In genomic region chr1:11401159-11401558, GRCm38 (mm10) we compare ENCODE assay signal across 24 mouse cellular contexts. TPM values are rescaled to one million over a fixed set of nuclear protein-coding genes. Genes with fewer than 3 reads are reported as not detected.
DNase-seq lines count a peak whose midpoint lies in the region; ATAC-seq and TF ChIP-seq lines count a peak whose summit lies in the region.
"Had no signal": no experiment of that assay in that cellular context is flagged by ENCODE, and none has a peak within 500 bp of the region (broad histone marks: within the 10 kb centered on the region; RNA-seq: fewer than 3 reads in every experiment).

No protein-coding gene starts in this region.

- no peak overlapping the region for H3K4me2 ChIP-seq in kidney, embryonic 15.5 days
- 0 out of 2 replicates have a peak overlapping the region, but pooled peaks have one; percentile 10 for H3K4me2 ChIP-seq in intestine, postnatal 0 days (replicated peaks; ENCODE audit: low read depth)
- H3K4me2 ChIP-seq: embryonic facial prominence, embryonic 12.5 days; forebrain, embryonic 12.5 days; heart, embryonic 12.5 days; hindbrain, embryonic 12.5 days had no signal

- H3K36me3 ChIP-seq in kidney, adult 2 months (ENCODE audit: control insufficient read depth, insufficient read depth, low read length) = no peaks in the 10 kb centered on the region
- no peaks in the 10 kb centered on the region for H3K36me3 ChIP-seq in kidney, embryonic 15.5 days
- H3K36me3 ChIP-seq in intestine, postnatal 0 days (ENCODE audit: control insufficient read depth, insufficient read depth) = no peaks in the 10 kb centered on the region
- H3K36me3 ChIP-seq: embryonic facial prominence, embryonic 12.5 days; forebrain, embryonic 12.5 days; heart, embryonic 12.5 days; hindbrain, embryonic 12.5 days had no signal

- no peak for ATAC-seq in kidney, embryonic 15.5 days (replicated peaks; ENCODE audit: low FRiP score)
- ATAC-seq in intestine, postnatal 0 days = no peak
- no peak for ATAC-seq in megakaryocyte-erythroid progenitor cell, adult 5-6 weeks (replicated peaks; ENCODE audit: low FRiP score, low TSS enrichment, poor library complexity, severe bottlenecking)
- ATAC-seq: forebrain, embryonic 16.5 days; hindbrain, embryonic 16.5 days; inflammation-experienced regulatory T-cells, adult 6 months; Patski had no signal

- no peak overlapping the region for H3K4me3 ChIP-seq in kidney, adult 2 months (ENCODE audit: insufficient read depth, low read depth, low read length)
- no peak overlapping the region for H3K4me3 ChIP-seq in kidney, embryonic 15.5 days (replicated peaks)
- H3K4me3 ChIP-seq in intestine, postnatal 0 days (ENCODE audit: low read depth, low read length) = no peak overlapping the region
- H3K4me3 ChIP-seq: embryonic facial prominence, embryonic 12.5 days; forebrain, embryonic 12.5 days; heart, embryonic 12.5 days; hindbrain, embryonic 12.5 days had no signal

- intact Hi-C loops in gastrocnemius, postnatal 36 days (cut with DNase I) = no loop called here

- peak; percentile 49 for DNase-seq in kidney, adult 2 months
- DNase-seq in kidney, postnatal 36 days = peak; percentile 14 to 22
- no peak for DNase-seq in kidney, postnatal 25 days
- DNase-seq in R1 (ENCODE audit: low read depth, low spot score) = peak; percentile 93
- no peak for DNase-seq in gastrocnemius, postnatal 36 days
- DNase-seq: adrenal gland, adult 8-10 months; adrenal gland, postnatal 36 days; cerebellum, adult 2 months; cerebellum, postnatal 10 days; gastrocnemius, postnatal 10 days had no signal

- WGBS in kidney, adult 2 months = 38% methylated on average over 2 of the region's 2 CpGs
- WGBS in kidney, embryonic 15.5 days = 43% methylated on average over 2 of the region's 2 CpGs
- 18% methylated on average over 2 of the region's 2 CpGs for WGBS in intestine, postnatal 0 days

- H3K9ac ChIP-seq in kidney, embryonic 15.5 days = no peak overlapping the region
- H3K9ac ChIP-seq in intestine, postnatal 0 days (ENCODE audit: low read depth, low read length) = no peak overlapping the region
- H3K9ac ChIP-seq: embryonic facial prominence, embryonic 12.5 days; forebrain, embryonic 12.5 days; heart, embryonic 12.5 days; hindbrain, embryonic 12.5 days had no signal

- H3K4me1 ChIP-seq in kidney, adult 2 months (ENCODE audit: control insufficient read depth, insufficient read depth, low read length) = no peaks in the 10 kb centered on the region
- no peaks in the 10 kb centered on the region for H3K4me1 ChIP-seq in kidney, embryonic 15.5 days
- H3K4me1 ChIP-seq in intestine, postnatal 0 days (replicated peaks; ENCODE audit: control insufficient read depth, insufficient read depth, low read length) = no peaks in the 10 kb centered on the region
- H3K4me1 ChIP-seq: embryonic facial prominence, embryonic 12.5 days; forebrain, embryonic 12.5 days; heart, embryonic 12.5 days; hindbrain, embryonic 12.5 days had no signal

- TF ChIP-seq POLR2A in kidney, adult 2 months (IDR thresholded peaks at IDR 0.05; ENCODE audit: low read depth, low read length) = no peak

- no peaks in the 10 kb centered on the region for H3K9me3 ChIP-seq in kidney, embryonic 15.5 days (replicated peaks)
- H3K9me3 ChIP-seq in intestine, postnatal 0 days (ENCODE audit: control insufficient read depth) = no peaks in the 10 kb centered on the region
- H3K9me3 ChIP-seq: embryonic facial prominence, embryonic 12.5 days; forebrain, embryonic 12.5 days; heart, embryonic 12.5 days; hindbrain, embryonic 12.5 days had no signal

- H3K27ac ChIP-seq in kidney, adult 2 months (ENCODE audit: insufficient read depth, low read depth, low read length) = no peak overlapping the region
- H3K27ac ChIP-seq in kidney, embryonic 15.5 days = no peak overlapping the region
- H3K27ac ChIP-seq in intestine, postnatal 0 days (ENCODE audit: low read depth, low read length) = no peak overlapping the region
- H3K27ac ChIP-seq: embryonic facial prominence, embryonic 12.5 days; forebrain, embryonic 12.5 days; hindbrain, embryonic 12.5 days had no signal

- H3K27me3 ChIP-seq in kidney, adult 2 months (replicated peaks; ENCODE audit: control insufficient read depth, insufficient read depth, low read length) = no peaks in the 10 kb centered on the region
- H3K27me3 ChIP-seq in kidney, embryonic 15.5 days = no peaks in the 10 kb centered on the region
- H3K27me3 ChIP-seq in intestine, postnatal 0 days (replicated peaks; ENCODE audit: control insufficient read depth, insufficient read depth, low read length) = no peaks in the 10 kb centered on the region
- H3K27me3 ChIP-seq: CH12.LX; embryonic facial prominence, embryonic 12.5 days; forebrain, embryonic 12.5 days; heart, embryonic 12.5 days; hindbrain, embryonic 12.5 days had no signal

- no peak for TF ChIP-seq CTCF in kidney, adult 2 months (conservative IDR thresholded peaks at IDR 0.05; ENCODE audit: insufficient read depth, insufficient read length, low read depth, low read length)
- TF ChIP-seq CTCF in intestine, postnatal 0 days (IDR thresholded peaks at IDR 0.05; ENCODE audit: low read depth) = no peak

RNA-seq across cellular contexts. Expression of gene A830018L16Rik, which starts 12.7 kb away (rescaled TPM):
- 0.58 and 0.73 TPM in 2 replicates for polyA plus RNA-seq in kidney, adult 2 months (2012; rRNA removed)
- 0.19 and 0.97 TPM in 2 replicates for polyA plus RNA-seq in kidney, embryonic 15.5 days (2015; fragmentation: Nextera tagmentation; extraction: Ambion mirVana)
- 0.91 and 0.92 TPM in 2 replicates for polyA plus RNA-seq in intestine, postnatal 0 days (2015; fragmentation: Nextera tagmentation; extraction: Ambion mirVana)
- not detected in 2 replicates for total RNA-seq in megakaryocyte-erythroid progenitor cell, adult 5-6 weeks (2014; fragmentation: Nextera tagmentation)
- not detected in 2 replicates for total RNA-seq in megakaryocyte-erythroid progenitor cell, adult 5-6 weeks (2017)
- total RNA-seq in gastrocnemius, postnatal 36 days (2021) = not detected
- total RNA-seq: CH12.LX; granulocyte monocyte progenitor cell, adult 5-6 weeks; heart, postnatal 25 days had no signal

Comparison
In these comparisons a context has a peak if more than half of its experiments do, and no peak if none do; other contexts are left out.
1. DNase-seq: peak in kidney, adult 2 months (single experiment), kidney, postnatal 36 days (2 of 2) and R1 (single experiment); none in kidney, postnatal 25 days (0 of 2) and gastrocnemius, postnatal 36 days (0 of 2).